Mouse (Mus musculus): ENCODE measurements at regions not wholly inside any gene's neighbourhood (a gene's known extent, or its start where the extent isn't known, plus 50 kb on each side); places are given as distances from the start of the nearest gene placed in this dataset.
A peak's percentile ranks its signal among the peaks of the same experiment; 100 is the strongest.

GRCm38 (mm10) chr15:62173633-62174543, 1251.1 kb upstream of the A1bg start:
- Histone ChIP-seq H3K9me3 (replicated peaks) (no peaks in the 10 kb centered on the region), H3K4me2 (no peak overlapping the region), H3K27me3 (replicated peaks) (no peaks in the 10 kb centered on the region), H3K9ac (no peak overlapping the region; the same call in 1 of the 2 replicates), H3K27ac (peak overlapping the region; percentile 63), H3K36me3 (peaks cover 8% of the 10 kb centered on the region; the same call in 1 of the 2 replicates), H3K4me3 (no peak overlapping the region), H3K4me1 (peaks cover 67% of the 10 kb centered on the region)
- WGBS (ENCODE audit: insufficient replicate concordance), result 71% methylated on average over 10 of the region's 10 CpGs
- peak; percentile 36; the same call in 1 of the 2 replicates for ATAC-seq

- Histone ChIP-seq H3K4me2 (no peak overlapping the region), H3K9me3 (replicated peaks) (no peaks in the 10 kb centered on the region), H3K4me1 (peaks cover 72% of the 10 kb centered on the region), H3K27me3 (replicated peaks) (no peaks in the 10 kb centered on the region), H3K9ac (no peak overlapping the region), H3K4me3 (no peak overlapping the region), H3K27ac (peak overlapping the region; percentile 50; the same call in 1 of the 2 replicates), H3K36me3 (no peaks in the 10 kb centered on the region)
- no peak for ATAC-seq
- 75% methylated on average over 7 of the region's 7 CpGs for WGBS (ENCODE audit: insufficient replicate concordance)
These were observed 1248.8 kb upstream of the A1bg start for GRCm38 (mm10) chr15:62171632-62172031.

GRCm38 (mm10) chr15:62171167-62171566, 1248.4 kb upstream of the A1bg start:
- Histone ChIP-seq H3K36me3 (0 out of 2 replicates have a peak, but pooled peaks cover 2% of the 10 kb centered on the region), H3K27ac (peak overlapping the region; percentile 50; the same call in 1 of the 2 replicates), H3K9ac (no peak overlapping the region), H3K4me3 (no peak overlapping the region), H3K27me3 (replicated peaks) (no peaks in the 10 kb centered on the region), H3K4me1 (peaks cover 77% of the 10 kb centered on the region), H3K9me3 (replicated peaks) (no peaks in the 10 kb centered on the region), H3K4me2 (no peak overlapping the region)
- peak; percentile 31; the same call in 1 of the 2 replicates for ATAC-seq
- 16% methylated on average over 2 of the region's 2 CpGs for WGBS (ENCODE audit: insufficient replicate concordance)

GRCm38 (mm10) chr15:62170337-62170736, 1247.5 kb upstream of the A1bg start:
- 78% methylated on average over 4 of the region's 4 CpGs for WGBS (ENCODE audit: insufficient replicate concordance)
- ATAC-seq, result 0 out of 2 replicates have a peak, but pooled peaks have one; percentile 4
- Histone ChIP-seq H3K27me3 (replicated peaks) (no peaks in the 10 kb centered on the region), H3K36me3 (0 out of 2 replicates have a peak, but pooled peaks cover 4% of the 10 kb centered on the region), H3K9me3 (replicated peaks) (no peaks in the 10 kb centered on the region), H3K4me3 (no peak overlapping the region), H3K4me1 (peaks cover 83% of the 10 kb centered on the region), H3K27ac (peak overlapping the region; percentile 50), H3K4me2 (no peak overlapping the region), H3K9ac (no peak overlapping the region)

- Histone ChIP-seq H3K9ac (no peak overlapping the region), H3K4me2 (no peak overlapping the region), H3K9me3 (replicated peaks) (no peaks in the 10 kb centered on the region), H3K27me3 (replicated peaks) (no peaks in the 10 kb centered on the region), H3K4me3 (no peak overlapping the region), H3K36me3 (0 out of 2 replicates have a peak, but pooled peaks cover 9% of the 10 kb centered on the region), H3K4me1 (peaks cover 89% of the 10 kb centered on the region), H3K27ac (peak overlapping the region; percentile 50)
- 56% methylated on average over 3 of the region's 3 CpGs for WGBS (ENCODE audit: insufficient replicate concordance)
- ATAC-seq, result no peak
These were observed 1246.8 kb upstream of the A1bg start for GRCm38 (mm10) chr15:62169591-62170019.

GRCm38 (mm10) chr15:62168958-62169590, 1246.3 kb upstream of the A1bg start:
- ATAC-seq, result no peak
- Histone ChIP-seq H3K36me3 (0 out of 2 replicates have a peak, but pooled peaks cover 9% of the 10 kb centered on the region), H3K4me1 (peaks cover 87% of the 10 kb centered on the region), H3K27me3 (replicated peaks) (no peaks in the 10 kb centered on the region), H3K9ac (no peak overlapping the region), H3K27ac (peak overlapping the region; percentile 50), H3K9me3 (replicated peaks) (no peaks in the 10 kb centered on the region), H3K4me2 (no peak overlapping the region), H3K4me3 (no peak overlapping the region)
- WGBS (ENCODE audit: insufficient replicate concordance), result 80% methylated on average over 8 of the region's 8 CpGs

GRCm38 (mm10) chr15:62168522-62168921, 1245.7 kb upstream of the A1bg start:
- Histone ChIP-seq H3K9ac (no peak overlapping the region), H3K36me3 (0 out of 2 replicates have a peak, but pooled peaks cover 9% of the 10 kb centered on the region), H3K4me1 (peaks cover 87% of the 10 kb centered on the region), H3K9me3 (replicated peaks) (no peaks in the 10 kb centered on the region), H3K27ac (peak overlapping the region; percentile 30; the same call in 1 of the 2 replicates), H3K4me3 (no peak overlapping the region), H3K27me3 (replicated peaks) (no peaks in the 10 kb centered on the region), H3K4me2 (no peak overlapping the region)
- ATAC-seq, result no peak
- WGBS (ENCODE audit: insufficient replicate concordance), result 83% methylated on average over 2 of the region's 2 CpGs

GRCm38 (mm10) chr15:62166786-62167185, 1244.0 kb upstream of the A1bg start:
- 86% methylated on average over 5 of the region's 5 CpGs for WGBS (ENCODE audit: insufficient replicate concordance)
- Histone ChIP-seq H3K4me1 (peaks cover 87% of the 10 kb centered on the region), H3K27ac (no peak overlapping the region)

GRCm38 (mm10) chr15:62165826-62166500, 1243.2 kb upstream of the A1bg start:
- Histone ChIP-seq H3K9ac (no peak overlapping the region), H3K4me3 (no peak overlapping the region), H3K27me3 (replicated peaks) (no peaks in the 10 kb centered on the region), H3K4me1 (peaks cover 87% of the 10 kb centered on the region), H3K4me2 (no peak overlapping the region), H3K27ac (0 out of 2 replicates have a peak overlapping the region, but pooled peaks have one; percentile 15), H3K9me3 (replicated peaks) (no peaks in the 10 kb centered on the region), H3K36me3 (0 out of 2 replicates have a peak, but pooled peaks cover 10% of the 10 kb centered on the region)
- no peak for ATAC-seq
- WGBS (ENCODE audit: insufficient replicate concordance), result 83% methylated on average over 10 of the region's 10 CpGs

More at GRCm38 (mm10) chr15:62166786-62167185, 1244.0 kb upstream of the A1bg start:
- H3K4me2 ChIP-seq, result no peak overlapping the region
- H3K36me3 ChIP-seq, result 0 out of 2 replicates have a peak, but pooled peaks cover 9% of the 10 kb centered on the region
- ATAC-seq, result no peak
- H3K9ac ChIP-seq, result no peak overlapping the region
- H3K4me3 ChIP-seq, result no peak overlapping the region
- H3K9me3 ChIP-seq (replicated peaks), result no peaks in the 10 kb centered on the region
- no peaks in the 10 kb centered on the region for H3K27me3 ChIP-seq (replicated peaks)

- peaks cover 15% of the 10 kb centered on the region; the same call in 1 of the 2 replicates for H3K36me3 ChIP-seq
- no peak overlapping the region for H3K4me3 ChIP-seq
- H3K4me1 ChIP-seq, result peaks cover 87% of the 10 kb centered on the region
- H3K4me2 ChIP-seq, result no peak overlapping the region
- no peak overlapping the region for H3K9ac ChIP-seq
- H3K27ac ChIP-seq, result peak overlapping the region; percentile 23; the same call in 1 of the 2 replicates
- 91% methylated on average over 9 of the region's 9 CpGs for WGBS (ENCODE audit: insufficient replicate concordance)
- no peaks in the 10 kb centered on the region for H3K27me3 ChIP-seq (replicated peaks)
- no peak for ATAC-seq
- H3K9me3 ChIP-seq (replicated peaks), result no peaks in the 10 kb centered on the region
These were observed 1242.1 kb upstream of the A1bg start for GRCm38 (mm10) chr15:62164766-62165410.

- peak overlapping the region; percentile 17; the same call in 1 of the 2 replicates for H3K9ac ChIP-seq
- peak; percentile 69 for ATAC-seq
- no peaks in the 10 kb centered on the region for H3K9me3 ChIP-seq (replicated peaks)
- H3K4me2 ChIP-seq, result peak overlapping the region; percentile 31
- peaks cover 88% of the 10 kb centered on the region for H3K4me1 ChIP-seq
- H3K27me3 ChIP-seq (replicated peaks), result no peaks in the 10 kb centered on the region
- H3K36me3 ChIP-seq, result peaks cover 15% of the 10 kb centered on the region; the same call in 1 of the 2 replicates
- WGBS (ENCODE audit: insufficient replicate concordance), result 26% methylated on average over 5 of the region's 5 CpGs
- peak overlapping the region; percentile 90 for H3K27ac ChIP-seq
- H3K4me3 ChIP-seq, result no peak overlapping the region
These were observed 1240.4 kb upstream of the A1bg start for GRCm38 (mm10) chr15:62163203-62163602.

Measured in liver, embryonic 12.5 days (tissue).